Mouse (Mus musculus) small intestine, adult 2 months (tissue): Measurements from ENCODE around the gene Dnase1l2. TPM values are rescaled to one million over a fixed set of nuclear protein-coding genes. Genes with fewer than 3 reads are reported as not detected.

ENCODE experiments used
- H3K27ac ChIP-seq: fragments of 200-500 bp; 2 replicates; pipeline ENCODE4 v1.5.1; 2012; ENCODE audit warnings: low read depth, low read length, control low read depth, inconsistent platforms; ENCODE audit not compliant: insufficient read depth
- H3K27me3 ChIP-seq: fragments of 200-500 bp; 2 replicates; pipeline ENCODE4 v1.6.1; 2012; ENCODE audit warnings: mild to moderate bottlenecking, moderate library complexity, low read length, inconsistent platforms; ENCODE audit not compliant: control insufficient read depth, insufficient read depth
- H3K36me3 ChIP-seq: fragments of 200-500 bp; 2 replicates; pipeline ENCODE4 v1.6.1; 2012; ENCODE audit warnings: mild to moderate bottlenecking, low read length, control low read depth, inconsistent platforms; ENCODE audit not compliant: control insufficient read depth, insufficient read depth
- H3K4me1 ChIP-seq: fragments of 200-500 bp; 2 replicates; pipeline ENCODE4 v1.6.1; 2012; ENCODE audit warnings: low read length, inconsistent platforms, mixed read lengths; ENCODE audit not compliant: control insufficient read depth, insufficient read depth, insufficient read length
- H3K4me3 ChIP-seq: fragments of 200-500 bp; 2 replicates; pipeline ENCODE4 v1.5.1; 2012; ENCODE audit warnings: low read depth, mild to moderate bottlenecking, control low read depth, inconsistent platforms, low read length, moderate library complexity
- CTCF ChIP-seq: fragments of 200-500 bp; IDR thresholded peaks from 2 replicates; pipeline ENCODE4 v1.5.1; 2012; ENCODE audit warnings: low read depth, mild to moderate bottlenecking, control low read depth, inconsistent platforms, low read length, moderate library complexity, mixed read lengths; ENCODE audit not compliant: insufficient replicate concordance, insufficient read length; ENCODE audit errors: extremely low read depth
- POLR2A ChIP-seq: fragments of 200-500 bp; IDR thresholded peaks from 2 replicates; pipeline ENCODE4 v1.6.1; 2012; ENCODE audit warnings: low read depth, mild to moderate bottlenecking, control low read depth, inconsistent platforms, low read length, moderate library complexity
- WGBS: fragments of 180-500 bp; shearing (Covaris S2); methylation state at CpG from one replicate; pipeline ENCODE4 v1.1.7; 2018; 5-methylcytosine and 5-hydroxymethylcytosine counted together
- polyA plus RNA-seq: library from polyadenylated mRNA; depleted of rRNA; stranded (reverse); fragments of >200 nt; gene quantifications from 2 replicates; pipeline ENCODE4 v1.2.3, GENCODE M21; 2012; rRNA removed

Dnase1l2 gene
- 2.9 and 4.8 TPM in 2 replicates for polyA plus RNA-seq

GRCm38 (mm10) chr17:24442632-24443155 is at the start of gene Dnase1l2:
Gene Dnase1l2, minus strand, starts transcription at chr17:24443105.
- no peak for TF ChIP-seq POLR2A
- TF ChIP-seq CTCF = no peak
- Histone ChIP-seq H3K36me3 (peaks cover 70% of the 10 kb centered on the region), H3K4me3 (no peak within 1 kb of the TSS), H3K27ac (no peak within 1 kb of the TSS), H3K27me3 (no peaks in the 10 kb centered on the region), H3K4me1 (no peaks in the 10 kb centered on the region)
- 67% methylated on average over 7 of the region's 7 CpGs for WGBS

- H3K4me3 ChIP-seq = no peak overlapping the region
- no peak overlapping the region for H3K27ac ChIP-seq
- H3K36me3 ChIP-seq = no peaks in the 10 kb centered on the region
- H3K4me1 ChIP-seq = peaks cover 6% of the 10 kb centered on the region; the same call in 1 of the 2 replicates
- WGBS = 92% methylated on average over 4 of the region's 4 CpGs
- peaks cover 23% of the 10 kb centered on the region for H3K27me3 ChIP-seq
- no peak for TF ChIP-seq POLR2A
- TF ChIP-seq CTCF = no peak
Measured at GRCm38 (mm10) chr17:24490399-24490798, 47.5 kb upstream of the Dnase1l2 start.

- 36% methylated on average over 19 of the region's 19 CpGs for WGBS
- peaks cover 6% of the 10 kb centered on the region; the same call in 1 of the 2 replicates for H3K4me1 ChIP-seq
- no peak overlapping the region for H3K27ac ChIP-seq
- no peak for TF ChIP-seq CTCF
- TF ChIP-seq POLR2A = no peak
- no peaks in the 10 kb centered on the region for H3K36me3 ChIP-seq
- H3K4me3 ChIP-seq = peak overlapping the region; percentile 69
- peaks cover 23% of the 10 kb centered on the region for H3K27me3 ChIP-seq
Measured at GRCm38 (mm10) chr17:24489265-24490030, 46.5 kb upstream of the Dnase1l2 start.

- TF ChIP-seq POLR2A (no peak), CTCF (no peak)
Measured at GRCm38 (mm10) chr17:24488662-24489264, 45.9 kb upstream of the Dnase1l2 start.

GRCm38 (mm10) chr17:24488186-24488661 is 45.3 kb upstream of the Dnase1l2 start, which contains the start of gene Caskin1:
Gene Caskin1, plus strand, starts transcription at chr17:24488601.
- Histone ChIP-seq H3K4me3 (peak within 1 kb of the TSS; percentile 69), H3K36me3 (no peaks in the 10 kb centered on the region), H3K4me1 (peaks cover 6% of the 10 kb centered on the region; the same call in 1 of the 2 replicates), H3K27ac (no peak within 1 kb of the TSS), H3K27me3 (peaks cover 23% of the 10 kb centered on the region)
- TF ChIP-seq CTCF (no peak), POLR2A (no peak)
- WGBS = 2% methylated on average over 44 of the region's 45 CpGs

More at GRCm38 (mm10) chr17:24488662-24489264, 45.9 kb upstream of the Dnase1l2 start:
- Histone ChIP-seq H3K36me3 (no peaks in the 10 kb centered on the region), H3K27ac (no peak overlapping the region), H3K4me3 (peak overlapping the region; percentile 69), H3K27me3 (peaks cover 23% of the 10 kb centered on the region), H3K4me1 (peaks cover 6% of the 10 kb centered on the region; the same call in 1 of the 2 replicates)
- under 1% methylated on average over 65 of the region's 81 CpGs for WGBS

GRCm38 (mm10) chr17:24485090-24485860 is 42.4 kb upstream of the Dnase1l2 start:
- 54% methylated on average over 11 of the region's 11 CpGs for WGBS

More at GRCm38 (mm10) chr17:24485090-24485860, 42.4 kb upstream of the Dnase1l2 start:
- Histone ChIP-seq H3K4me3 (no peak overlapping the region), H3K27ac (no peak overlapping the region), H3K4me1 (peaks cover 6% of the 10 kb centered on the region; the same call in 1 of the 2 replicates), H3K36me3 (no peaks in the 10 kb centered on the region), H3K27me3 (peaks cover 23% of the 10 kb centered on the region)
- TF ChIP-seq CTCF = no peak
- no peak for TF ChIP-seq POLR2A
